Mouse (Mus musculus) heart, embryonic 10.5 days (tissue): ENCODE measurements around the gene Gm20388. TPM values are rescaled to one million over a fixed set of nuclear protein-coding genes. Genes with fewer than 3 reads are reported as not detected.

Source experiments
- DNase-seq: peaks from one replicate; pipeline ENCODE4 v3.0.0-alpha.2; 2017; ENCODE audit warnings: low spot score
- H3K27ac ChIP-seq: fragments of 300-500 bp; sonication (generic); 2 replicates; pipeline ENCODE4 v1.5.1; 2016; ENCODE audit warnings: mild to moderate bottlenecking
- H3K27me3 ChIP-seq: fragments of 300-500 bp; sonication (generic); 2 replicates; pipeline ENCODE4 v1.6.1; 2016; ENCODE audit warnings: mild to moderate bottlenecking; ENCODE audit not compliant: poor library complexity, insufficient read depth, severe bottlenecking
- H3K36me3 ChIP-seq: fragments of 300-500 bp; sonication (generic); 2 replicates; pipeline ENCODE4 v1.6.1; 2016; ENCODE audit warnings: mild to moderate bottlenecking, moderate library complexity
- H3K4me1 ChIP-seq: fragments of 300-500 bp; sonication (generic); 2 replicates; pipeline ENCODE4 v1.6.1; 2016; ENCODE audit warnings: mild to moderate bottlenecking
- H3K4me3 ChIP-seq: fragments of 300-500 bp; sonication (generic); 2 replicates; pipeline ENCODE4 v1.5.1; 2016; ENCODE audit warnings: mild to moderate bottlenecking, moderate library complexity
- H3K9me3 ChIP-seq: fragments of 300-500 bp; sonication (generic); 2 replicates; pipeline ENCODE4 v1.6.1; 2016; ENCODE audit warnings: mild to moderate bottlenecking, moderate library complexity
- WGBS: fragments of 180-500 bp; shearing (Covaris S2); methylation state at CpG from one replicate; pipeline ENCODE4 v1.1.7; 2016; 5-methylcytosine and 5-hydroxymethylcytosine counted together
- polyA plus RNA-seq: library from polyadenylated mRNA; unstranded; fragments of >200 nt; fragmentation: Nextera tagmentation; extraction: Ambion mirVana; gene quantifications from 2 replicates; pipeline ENCODE4 v1.2.1, GENCODE M21; 2016

The Gm20388 gene
- polyA plus RNA-seq, 1 experiment from 2014 or later = 4.5 TPM

DNA sequence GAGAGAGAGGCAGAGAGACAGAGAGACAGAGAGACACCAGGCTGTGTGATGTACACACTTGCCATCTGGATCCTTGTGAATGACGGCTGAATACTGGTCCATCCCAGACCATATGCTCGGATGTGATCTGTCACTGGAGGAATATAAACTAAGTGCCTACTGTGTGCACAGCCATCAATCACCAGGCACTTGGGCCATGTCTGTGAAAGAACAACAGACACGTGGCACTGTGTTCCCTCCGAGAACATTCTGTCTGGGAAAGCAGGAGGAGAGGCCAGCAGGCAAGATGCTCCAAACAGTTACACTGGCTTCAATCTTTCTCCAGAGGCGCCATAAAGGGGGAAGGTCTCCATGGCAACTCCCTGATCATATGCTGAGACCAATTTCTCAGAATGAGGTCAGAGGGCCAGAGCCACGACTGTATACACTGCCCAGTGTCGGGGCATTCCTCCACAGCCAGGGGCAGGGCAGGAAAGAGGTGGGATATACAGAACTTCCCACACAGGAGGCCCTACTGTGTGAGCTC lies 269.9 kb downstream of the Gm20388 start:
- Histone ChIP-seq H3K36me3 (no peaks in the 10 kb centered on the region), H3K9me3 (no peaks in the 10 kb centered on the region), H3K4me3 (no peak overlapping the region), H3K4me1 (peaks cover 63% of the 10 kb centered on the region), H3K27me3 (peaks cover 22% of the 10 kb centered on the region), H3K27ac (0 out of 2 replicates have a peak overlapping the region, but pooled peaks have one; percentile 17)
- DNase-seq = no peak
- WGBS = 55% methylated on average over 7 of the region's 7 CpGs

- H3K4me1 ChIP-seq = peaks cover 68% of the 10 kb centered on the region
- H3K9me3 ChIP-seq = no peaks in the 10 kb centered on the region
- no peak for DNase-seq
- H3K4me3 ChIP-seq = no peak overlapping the region
- no peaks in the 10 kb centered on the region for H3K36me3 ChIP-seq
- WGBS = 82% methylated on average over 5 of the region's 5 CpGs
- peaks cover 14% of the 10 kb centered on the region for H3K27me3 ChIP-seq
- no peak overlapping the region for H3K27ac ChIP-seq
Observed at GRCm38 (mm10) chr8:120181274-120181673, 270.6 kb downstream of the Gm20388 start.

GRCm38 (mm10) chr8:120181861-120182414 lies 271.3 kb downstream of the Gm20388 start:
- H3K27me3 ChIP-seq = peaks cover 11% of the 10 kb centered on the region; the same call in 1 of the 2 replicates
- H3K9me3 ChIP-seq = no peaks in the 10 kb centered on the region
- H3K4me3 ChIP-seq = no peak overlapping the region
- H3K4me1 ChIP-seq = peaks cover 67% of the 10 kb centered on the region
- no peak for DNase-seq
- H3K36me3 ChIP-seq = no peaks in the 10 kb centered on the region
- no peak overlapping the region for H3K27ac ChIP-seq
- 63% methylated on average over 4 of the region's 4 CpGs for WGBS

DNA sequence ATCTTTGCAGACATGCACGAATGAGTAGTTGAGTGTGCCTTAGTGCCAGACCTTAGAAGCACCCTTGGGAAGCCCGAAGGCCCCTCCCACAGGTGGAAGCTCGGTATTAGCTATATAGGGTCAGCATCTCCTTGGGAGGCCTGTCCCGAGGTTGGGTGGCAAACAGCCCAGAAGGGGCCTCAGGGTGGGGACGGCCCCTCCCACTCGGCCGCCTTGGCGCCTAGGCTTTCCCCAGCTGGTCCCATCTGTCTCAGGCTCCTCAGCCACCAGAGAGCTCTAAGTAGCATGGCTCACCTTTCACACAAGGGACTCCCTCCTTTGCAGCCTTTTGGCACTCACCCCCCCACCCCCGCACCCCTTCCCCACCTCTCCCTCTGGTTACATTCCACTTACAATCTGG lies 273.7 kb downstream of the Gm20388 start:
- Histone ChIP-seq H3K4me1 (peaks cover 56% of the 10 kb centered on the region), H3K36me3 (no peaks in the 10 kb centered on the region), H3K27me3 (peaks cover 19% of the 10 kb centered on the region), H3K9me3 (no peaks in the 10 kb centered on the region), H3K4me3 (no peak overlapping the region), H3K27ac (peak overlapping the region; percentile 74; the same call in 1 of the 2 replicates)
- 29% methylated on average over 9 of the region's 9 CpGs for WGBS
- DNase-seq = no peak

DNA sequence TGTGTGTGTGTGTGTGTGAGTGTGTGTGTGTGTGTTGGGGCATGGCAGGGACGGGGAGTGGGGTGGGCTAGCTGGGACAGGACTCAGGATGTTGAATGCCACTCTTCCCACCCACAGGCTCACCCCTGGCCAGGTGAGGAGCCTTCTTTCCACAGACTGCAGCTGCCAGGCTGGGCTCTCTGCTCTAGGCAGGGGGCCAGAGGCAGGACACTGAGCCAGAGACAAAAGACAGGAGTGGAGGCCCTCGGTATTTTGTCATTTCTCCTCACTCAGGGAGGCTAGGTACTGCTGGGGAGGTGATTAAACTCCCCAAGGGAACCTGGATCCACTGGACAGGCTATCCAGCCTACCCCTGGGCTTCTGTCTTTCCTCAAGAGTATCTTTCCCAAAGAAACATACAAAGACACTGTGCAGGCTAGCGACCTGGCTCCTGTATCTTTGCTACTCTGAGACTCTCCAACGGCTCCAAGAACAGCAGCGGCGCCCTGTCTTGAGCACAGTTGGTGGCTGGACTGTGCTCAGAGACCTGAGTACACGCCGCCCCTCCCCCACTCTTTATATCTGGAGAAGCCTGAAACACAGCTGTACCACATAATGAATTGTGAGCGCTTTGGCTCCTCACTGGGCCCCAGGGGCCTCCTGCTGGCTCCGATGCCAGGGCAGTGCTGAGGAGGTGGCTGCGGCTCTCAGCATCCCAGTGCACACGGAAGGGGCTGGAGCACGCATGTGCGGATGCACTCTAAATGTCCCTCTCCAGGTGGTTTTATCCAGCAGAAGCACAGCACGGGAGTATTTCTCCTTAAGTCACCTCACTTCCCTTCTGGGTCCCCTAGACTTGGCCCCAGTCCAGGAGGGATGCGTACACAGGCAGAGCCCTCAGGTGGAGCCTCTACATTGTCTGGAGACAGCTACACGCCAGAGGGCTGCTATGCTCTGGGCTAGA lies 274.5 kb downstream of the Gm20388 start:
- Histone ChIP-seq H3K9me3 (no peaks in the 10 kb centered on the region), H3K27ac (peak overlapping the region; percentile 74), H3K27me3 (peaks cover 19% of the 10 kb centered on the region), H3K36me3 (no peaks in the 10 kb centered on the region), H3K4me3 (peak overlapping the region; percentile 13; the same call in 1 of the 2 replicates), H3K4me1 (peaks cover 63% of the 10 kb centered on the region)
- no peak for DNase-seq
- whole genome bisulfite sequencing = 39% methylated on average over 17 of the region's 17 CpGs

- H3K27ac ChIP-seq = peak overlapping the region; percentile 74; the same call in 1 of the 2 replicates
- peaks cover 68% of the 10 kb centered on the region for H3K4me1 ChIP-seq
- WGBS = 70% methylated on average over 8 of the region's 8 CpGs
Observed at GRCm38 (mm10) chr8:120186454-120186853, 275.8 kb downstream of the Gm20388 start.

DNA sequence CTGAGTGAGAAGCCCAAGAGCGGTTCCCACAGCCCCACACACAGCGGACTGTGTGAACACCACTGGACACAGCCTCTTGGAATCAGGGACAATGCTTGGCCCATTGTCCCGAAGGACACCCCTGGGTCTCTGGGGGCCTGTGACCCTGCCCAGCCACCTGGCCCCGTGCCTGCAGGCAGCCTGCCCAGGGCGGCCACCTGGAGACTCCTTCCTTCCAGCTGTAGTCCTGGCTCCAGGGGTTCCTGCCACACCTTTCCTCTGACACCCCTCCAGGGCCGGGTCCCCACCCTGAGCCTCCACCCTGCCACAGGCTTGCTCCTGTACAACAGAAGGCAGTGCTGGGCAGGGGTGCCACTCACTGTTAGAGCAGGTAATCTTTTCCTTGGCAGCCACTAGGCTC lies 277.9 kb downstream of the Gm20388 start:
- no peak overlapping the region for H3K4me3 ChIP-seq
- H3K4me1 ChIP-seq = peaks cover 66% of the 10 kb centered on the region
- no peaks in the 10 kb centered on the region for H3K36me3 ChIP-seq
- H3K9me3 ChIP-seq = no peaks in the 10 kb centered on the region
- H3K27ac ChIP-seq = peak overlapping the region; percentile 47
- DNase-seq = no peak
- peaks cover 11% of the 10 kb centered on the region for H3K27me3 ChIP-seq
- WGBS = 77% methylated on average over 6 of the region's 6 CpGs

More at GRCm38 (mm10) chr8:120186454-120186853, 275.8 kb downstream of the Gm20388 start:
- H3K36me3 ChIP-seq = no peaks in the 10 kb centered on the region
- no peak for DNase-seq
- peaks cover 12% of the 10 kb centered on the region for H3K27me3 ChIP-seq
- H3K9me3 ChIP-seq = no peaks in the 10 kb centered on the region
- H3K4me3 ChIP-seq = no peak overlapping the region

DNA sequence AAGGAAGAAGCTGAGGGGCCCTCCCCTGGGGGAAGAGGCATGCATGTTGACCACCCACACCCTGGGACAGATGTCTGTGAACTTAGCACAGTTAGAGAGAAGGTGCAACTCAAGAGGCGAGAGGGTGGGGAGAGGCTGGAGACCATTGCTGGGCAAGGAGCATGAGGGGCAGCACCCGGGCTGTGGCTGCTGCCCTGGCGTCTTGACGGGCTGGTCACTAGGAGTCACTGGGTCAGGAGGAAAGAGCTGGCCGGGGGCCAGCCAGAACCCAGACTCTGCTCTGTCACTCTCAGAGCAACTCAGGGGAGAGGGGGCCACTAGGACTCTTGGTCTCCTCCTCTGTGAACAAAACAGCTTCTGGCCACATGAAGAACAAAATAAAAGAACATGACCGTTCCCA lies 278.8 kb downstream of the Gm20388 start:
- peaks cover 11% of the 10 kb centered on the region for H3K27me3 ChIP-seq
- H3K9me3 ChIP-seq = no peaks in the 10 kb centered on the region
- no peaks in the 10 kb centered on the region for H3K36me3 ChIP-seq
- 0 out of 2 replicates have a peak overlapping the region, but pooled peaks have one; percentile 4 for H3K27ac ChIP-seq
- peaks cover 57% of the 10 kb centered on the region for H3K4me1 ChIP-seq
- DNase-seq = no peak
- WGBS = 77% methylated on average over 6 of the region's 6 CpGs
- H3K4me3 ChIP-seq = no peak overlapping the region

DNA sequence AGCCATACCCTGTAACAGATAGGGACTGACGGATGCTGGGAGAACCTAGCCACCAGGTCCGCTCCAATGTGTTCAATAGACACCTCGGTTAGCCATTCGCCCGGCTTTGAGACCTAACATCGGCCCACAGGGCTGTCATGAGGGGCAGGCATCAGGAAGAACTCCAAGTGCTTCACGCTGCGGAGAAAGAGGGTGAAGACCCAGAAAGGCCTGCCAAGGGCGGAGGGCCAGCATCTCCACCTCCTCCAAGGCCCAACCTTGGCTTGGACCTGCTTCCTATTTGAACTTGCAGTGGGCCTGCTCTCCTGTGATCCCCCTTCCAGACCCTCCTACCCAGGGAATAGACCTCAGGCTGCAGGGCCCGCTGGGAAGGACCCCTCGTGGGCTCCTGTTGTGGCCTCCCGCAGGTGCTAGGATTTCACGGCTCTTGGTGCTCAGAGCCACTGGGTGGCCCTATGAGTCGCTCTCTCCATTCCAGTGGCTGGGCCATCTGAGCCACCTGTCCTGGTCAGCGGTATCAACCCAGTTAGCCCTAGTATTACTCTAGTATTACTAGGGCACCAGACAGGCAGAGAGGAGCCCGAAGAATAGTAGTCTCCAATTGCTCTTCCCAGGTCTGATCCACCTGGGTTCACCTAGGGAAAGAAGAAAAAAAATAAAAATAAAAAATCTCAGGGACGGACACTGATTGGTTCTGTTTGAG lies 279.6 kb downstream of the Gm20388 start:
- H3K27ac ChIP-seq = peak overlapping the region; percentile 42; the same call in 1 of the 2 replicates

DNA sequence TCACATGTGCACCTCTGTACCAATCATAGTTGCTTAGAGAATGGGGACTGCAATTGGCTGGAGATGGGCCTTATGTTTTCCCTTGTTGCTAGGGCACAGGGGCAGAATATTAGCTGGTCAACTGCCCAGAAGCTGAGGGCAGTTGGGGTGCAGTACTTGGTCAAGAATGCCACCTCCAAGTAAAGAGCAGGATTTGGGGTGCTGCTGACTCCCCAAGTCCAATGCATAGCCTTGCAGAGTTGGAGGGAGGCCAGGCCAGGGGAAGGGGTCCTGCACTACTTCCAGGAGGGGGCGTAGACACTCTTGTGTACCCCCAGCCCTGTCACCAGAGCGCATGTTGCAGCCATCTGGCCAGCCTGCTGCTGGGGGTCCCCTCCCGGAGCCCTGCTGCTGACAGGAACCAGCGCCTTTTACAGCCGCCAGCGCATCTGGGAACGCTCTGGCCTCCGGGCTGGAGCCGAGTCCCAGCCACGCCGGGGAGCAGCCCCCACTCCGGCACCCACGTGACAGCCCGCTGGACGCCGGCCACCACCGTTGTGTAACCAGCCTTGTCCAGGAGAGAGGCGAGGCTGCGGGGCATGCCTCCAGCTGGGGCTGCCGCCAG lies 280.3 kb downstream of the Gm20388 start:
- Histone ChIP-seq H3K27ac (peak overlapping the region; percentile 65), H3K36me3 (no peaks in the 10 kb centered on the region), H3K9me3 (no peaks in the 10 kb centered on the region), H3K27me3 (peaks cover 11% of the 10 kb centered on the region), H3K4me1 (peaks cover 42% of the 10 kb centered on the region), H3K4me3 (peak overlapping the region; percentile 45)
- WGBS = 50% methylated on average over 20 of the region's 20 CpGs
- no peak for DNase-seq

More for the DNA sequence above, 279.6 kb downstream of the Gm20388 start:
- 79% methylated on average over 17 of the region's 17 CpGs for WGBS
- H3K36me3 ChIP-seq = no peaks in the 10 kb centered on the region
- no peaks in the 10 kb centered on the region for H3K9me3 ChIP-seq
- no peak overlapping the region for H3K4me3 ChIP-seq
- peaks cover 49% of the 10 kb centered on the region for H3K4me1 ChIP-seq
- H3K27me3 ChIP-seq = peaks cover 11% of the 10 kb centered on the region
- DNase-seq = no peak

DNA sequence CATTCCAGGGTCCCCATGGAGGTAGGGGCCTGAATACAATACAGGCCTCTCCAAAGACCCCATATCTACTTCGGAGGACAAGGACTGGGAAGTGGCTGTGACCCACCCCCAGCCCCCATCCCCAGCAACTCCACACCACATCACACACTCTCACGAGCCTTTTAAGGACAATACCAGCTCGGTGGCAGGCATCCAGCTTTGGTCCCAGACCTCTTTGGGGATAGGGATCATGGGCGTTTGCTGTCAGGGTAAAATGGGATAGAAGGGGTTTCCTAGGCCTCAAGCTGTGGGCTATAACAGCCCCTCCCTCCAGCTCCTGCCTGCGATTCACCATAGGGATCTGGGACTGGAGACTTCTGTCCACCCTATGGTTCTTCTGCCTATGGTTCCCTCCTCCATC lies 281.0 kb downstream of the Gm20388 start:
- H3K4me1 ChIP-seq = peaks cover 35% of the 10 kb centered on the region
- H3K27ac ChIP-seq = peak overlapping the region; percentile 65
- H3K4me3 ChIP-seq = no peak overlapping the region
- WGBS = 74% methylated on average over 5 of the region's 5 CpGs
- DNase-seq = no peak
- peaks cover 11% of the 10 kb centered on the region for H3K27me3 ChIP-seq
- no peaks in the 10 kb centered on the region for H3K36me3 ChIP-seq
- H3K9me3 ChIP-seq = no peaks in the 10 kb centered on the region

GRCm38 (mm10) chr8:120192118-120192517 lies 281.5 kb downstream of the Gm20388 start:
- H3K27ac ChIP-seq = 0 out of 2 replicates have a peak overlapping the region, but pooled peaks have one; percentile 65
- 95% methylated on average over 5 of the region's 5 CpGs for WGBS
- no peaks in the 10 kb centered on the region for H3K9me3 ChIP-seq
- peaks cover 33% of the 10 kb centered on the region for H3K4me1 ChIP-seq
- no peaks in the 10 kb centered on the region for H3K36me3 ChIP-seq
- H3K4me3 ChIP-seq = no peak overlapping the region
- H3K27me3 ChIP-seq = peaks cover 11% of the 10 kb centered on the region
- no peak for DNase-seq
